Mouse (Mus musculus): ENCODE measurements around the gene Abl2. TPM values are rescaled to one million over a fixed set of nuclear protein-coding genes. Genes with fewer than 3 reads are reported as not detected.

Abl2 gene
- polyA plus RNA-seq, 1 experiment from 2014 or later: 4.2 TPM

DNA sequence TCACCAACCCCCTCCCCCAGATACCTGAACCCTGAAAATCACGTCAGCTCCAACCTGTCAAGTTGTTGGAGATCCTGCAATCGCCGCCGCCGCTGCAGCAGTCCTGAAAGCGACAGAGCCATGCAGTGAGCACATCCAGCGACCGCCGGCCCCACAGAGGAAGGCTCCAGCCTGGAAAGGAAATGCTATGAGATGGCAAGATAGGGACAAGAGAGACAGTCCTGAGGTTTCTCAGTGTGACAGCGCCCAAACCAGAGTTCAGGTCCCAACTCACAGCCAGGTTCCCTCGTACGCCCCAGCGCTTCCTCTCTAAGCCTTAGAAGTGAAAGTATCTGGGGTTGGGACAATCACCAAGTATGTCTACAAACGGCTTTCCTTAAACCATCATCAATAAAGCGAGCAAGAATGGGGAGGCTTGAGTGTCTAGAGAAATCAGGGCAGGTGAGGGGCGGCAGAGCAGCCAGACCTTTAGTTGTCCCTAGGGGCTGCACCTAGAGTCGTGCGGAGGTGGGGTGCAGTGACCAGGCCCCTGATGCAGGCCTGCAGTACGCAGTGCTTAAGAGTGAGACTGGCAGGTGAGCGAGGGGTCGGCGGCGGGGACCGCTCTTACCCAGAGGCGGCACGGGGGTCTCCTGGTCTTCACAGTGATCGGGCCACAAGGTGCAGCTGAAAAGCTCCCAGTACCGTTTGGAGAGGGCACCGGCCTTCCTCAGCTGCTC, 115.0 kb downstream of the Abl2 start:
- WGBS: under 1% methylated on average over 29 of the region's 29 CpGs
- H3K36me3 ChIP-seq (ENCODE audit: control insufficient read depth, insufficient read depth, low read length): no peaks in the 10 kb centered on the region
- H3K9ac ChIP-seq (ENCODE audit: low read length): peak overlapping the region; percentile 78
- H3K4me1 ChIP-seq (ENCODE audit: control insufficient read depth in 2 of 2, insufficient read depth in 2 of 2, low read length in 2 of 2): peaks cover 6 to 10% of the 10 kb centered on the region in 2 experiments; a peak in 3 of 4 replicates
- no peaks in the 10 kb centered on the region for H3K9me3 ChIP-seq (ENCODE audit: control insufficient read depth, low read length)
- no peak for ATAC-seq (ENCODE audit: insufficient number of reproducible peaks, insufficient read depth, low FRiP score, low read depth)
- peak overlapping the region; percentile 64 to 71 for H3K4me3 ChIP-seq (ENCODE audit: control insufficient read depth in 1 of 2, insufficient read depth in 1 of 2, low read depth in 1 of 2, low read length in 2 of 2)
- peak overlapping the region; percentile 95 for H3K4me2 ChIP-seq (ENCODE audit: low read length)
- H3K27me3 ChIP-seq (ENCODE audit: control insufficient read depth, insufficient read depth, low read length): no peaks in the 10 kb centered on the region
- H3K27ac ChIP-seq (replicated peaks in 1 of 2; ENCODE audit: control insufficient read depth in 1 of 2, insufficient read depth in 1 of 2, low read depth in 2 of 2, low read length in 2 of 2): peak overlapping the region in 1 of 2 experiments; percentile 12; a peak in 1 of 4 replicates

DNA sequence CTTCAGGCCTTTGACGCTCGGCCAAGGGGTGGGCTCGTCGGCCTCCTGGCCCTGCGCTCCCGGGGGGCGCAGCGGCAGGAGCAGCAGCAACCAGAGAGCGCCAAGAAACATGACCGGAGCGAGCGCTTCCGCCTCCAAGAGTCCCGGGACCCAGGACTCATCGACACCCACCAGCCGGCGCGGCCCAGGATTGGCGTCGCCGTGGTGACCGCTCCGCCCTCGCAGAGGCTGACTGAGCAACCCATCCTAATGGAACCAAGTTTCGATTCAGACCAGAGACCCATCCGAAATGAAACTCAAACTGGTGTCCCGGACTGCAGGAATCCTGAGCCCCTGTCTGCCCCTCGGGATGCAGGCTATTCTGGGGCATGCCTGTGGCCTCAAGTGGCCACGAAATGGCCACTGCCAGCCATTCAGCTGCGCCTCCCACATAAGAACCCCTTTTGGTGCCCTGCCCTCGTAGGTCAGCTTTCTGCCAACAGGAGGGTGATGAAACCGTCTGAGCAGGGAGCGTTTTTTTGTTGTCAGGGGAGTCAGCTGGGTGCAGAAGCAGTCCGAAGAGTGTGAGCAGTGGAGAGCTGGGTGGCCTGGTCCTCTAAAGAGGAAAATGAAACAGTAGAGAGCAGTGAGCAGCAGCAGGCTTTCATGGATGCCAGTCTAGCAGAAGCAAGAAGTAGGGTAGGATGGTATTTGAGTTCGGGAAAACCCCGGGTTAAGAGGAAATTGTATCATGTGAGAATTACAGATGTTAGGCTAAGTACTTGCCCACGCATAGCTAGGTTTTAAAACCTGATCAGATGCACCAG, 115.8 kb downstream of the Abl2 start, which contains the start of gene Tor3a:
TSS of gene Tor3a (minus strand) at position 162 of the 806 bp plus-strand sequence.
- Histone ChIP-seq H3K27ac (replicated peaks in 1 of 2; ENCODE audit: control insufficient read depth in 1 of 2, insufficient read depth in 1 of 2, low read depth in 2 of 2, low read length in 2 of 2) (peak within 1 kb of the TSS in 1 of 2 experiments; percentile 35; a peak in 1 of 4 replicates), H3K4me1 (ENCODE audit: control insufficient read depth in 2 of 2, insufficient read depth in 2 of 2, low read length in 2 of 2) (peaks cover 4 to 7% of the 10 kb centered on the region in 2 experiments; a peak in 2 of 4 replicates), H3K9ac (ENCODE audit: low read length) (peak within 1 kb of the TSS; percentile 78), H3K9me3 (ENCODE audit: control insufficient read depth, low read length) (no peaks in the 10 kb centered on the region), H3K36me3 (ENCODE audit: control insufficient read depth, insufficient read depth, low read length) (0 out of 2 replicates have a peak, but pooled peaks cover 2% of the 10 kb centered on the region), H3K4me2 (ENCODE audit: low read length) (peak within 1 kb of the TSS; percentile 95), H3K27me3 (ENCODE audit: control insufficient read depth, insufficient read depth, low read length) (no peaks in the 10 kb centered on the region), H3K4me3 (ENCODE audit: control insufficient read depth in 1 of 2, insufficient read depth in 1 of 2, low read depth in 1 of 2, low read length in 2 of 2) (peak within 1 kb of the TSS; percentile 64 to 71)
- ATAC-seq (ENCODE audit: insufficient number of reproducible peaks, insufficient read depth, low FRiP score, low read depth): peak; percentile 71
- WGBS: 7% methylated on average over 37 of the region's 37 CpGs

DNA sequence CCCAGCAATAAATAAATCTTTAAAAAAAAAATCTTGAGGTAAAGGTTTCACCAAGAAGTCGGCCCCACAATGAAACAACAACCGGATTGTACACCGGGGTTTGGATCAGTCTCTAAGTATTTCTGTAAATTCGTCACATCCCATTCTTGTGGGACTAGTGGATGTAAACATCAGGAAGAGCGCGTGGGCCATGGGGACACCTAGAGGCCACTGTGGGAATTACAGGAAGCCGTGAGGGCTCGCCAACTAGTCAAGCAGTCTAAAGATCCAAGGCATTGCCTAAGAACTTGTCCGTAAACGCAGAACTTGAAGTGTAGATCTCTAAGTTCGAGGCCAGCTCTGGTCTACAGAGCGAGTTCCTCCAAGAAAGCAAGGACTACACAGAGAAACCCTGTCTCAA, 117.6 kb downstream of the Abl2 start:
- WGBS: 23% methylated on average over 12 of the region's 12 CpGs
- Histone ChIP-seq H3K9ac (ENCODE audit: low read length) (no peak overlapping the region), H3K4me2 (ENCODE audit: low read length) (0 out of 2 replicates have a peak overlapping the region, but pooled peaks have one; percentile 17), H3K27ac (replicated peaks in 1 of 2; ENCODE audit: control insufficient read depth in 1 of 2, insufficient read depth in 1 of 2, low read depth in 2 of 2, low read length in 2 of 2) (no peak overlapping the region), H3K27me3 (ENCODE audit: control insufficient read depth, insufficient read depth, low read length) (no peaks in the 10 kb centered on the region), H3K4me1 (ENCODE audit: control insufficient read depth in 2 of 2, insufficient read depth in 2 of 2, low read length in 2 of 2) (peaks cover 4 to 7% of the 10 kb centered on the region in 2 experiments; a peak in 2 of 4 replicates), H3K9me3 (ENCODE audit: control insufficient read depth, low read length) (no peaks in the 10 kb centered on the region), H3K4me3 (ENCODE audit: control insufficient read depth in 1 of 2, insufficient read depth in 1 of 2, low read depth in 1 of 2, low read length in 2 of 2) (no peak overlapping the region), H3K36me3 (ENCODE audit: control insufficient read depth, insufficient read depth, low read length) (peaks cover 19% of the 10 kb centered on the region)
- ATAC-seq (ENCODE audit: insufficient number of reproducible peaks, insufficient read depth, low FRiP score, low read depth): no peak

DNA sequence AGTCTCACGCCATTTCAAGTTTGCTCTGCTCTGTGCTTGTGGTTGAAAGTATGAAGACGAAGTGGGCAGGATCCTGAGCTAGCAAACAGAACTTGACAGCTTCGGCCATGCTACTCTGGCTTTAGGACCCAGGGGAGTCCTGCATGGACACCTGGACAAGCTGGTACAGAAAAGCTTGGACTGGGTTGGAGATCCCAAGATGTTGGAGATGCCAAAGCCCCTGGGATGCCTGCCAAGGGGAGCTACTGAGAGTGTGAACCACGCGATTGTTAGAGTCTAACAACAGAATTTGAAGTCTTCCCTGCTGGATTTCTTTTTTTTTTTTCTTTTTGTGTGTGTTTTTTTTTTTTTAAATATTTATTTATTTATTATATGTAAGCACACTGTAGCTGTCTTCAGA, 118.0 kb downstream of the Abl2 start:
- Histone ChIP-seq H3K4me1 (ENCODE audit: control insufficient read depth in 2 of 2, insufficient read depth in 2 of 2, low read length in 2 of 2) (peaks cover 4 to 7% of the 10 kb centered on the region in 2 experiments; a peak in 2 of 4 replicates), H3K4me3 (ENCODE audit: control insufficient read depth in 1 of 2, insufficient read depth in 1 of 2, low read depth in 1 of 2, low read length in 2 of 2) (no peak overlapping the region), H3K36me3 (ENCODE audit: control insufficient read depth, insufficient read depth, low read length) (peaks cover 22% of the 10 kb centered on the region), H3K27me3 (ENCODE audit: control insufficient read depth, insufficient read depth, low read length) (no peaks in the 10 kb centered on the region), H3K9me3 (ENCODE audit: control insufficient read depth, low read length) (no peaks in the 10 kb centered on the region), H3K27ac (replicated peaks in 1 of 2; ENCODE audit: control insufficient read depth in 1 of 2, insufficient read depth in 1 of 2, low read depth in 2 of 2, low read length in 2 of 2) (no peak overlapping the region), H3K4me2 (ENCODE audit: low read length) (0 out of 2 replicates have a peak overlapping the region, but pooled peaks have one; percentile 17), H3K9ac (ENCODE audit: low read length) (no peak overlapping the region)
- WGBS: 71% methylated on average over 5 of the region's 5 CpGs
- no peak for ATAC-seq (ENCODE audit: insufficient number of reproducible peaks, insufficient read depth, low FRiP score, low read depth)

DNA sequence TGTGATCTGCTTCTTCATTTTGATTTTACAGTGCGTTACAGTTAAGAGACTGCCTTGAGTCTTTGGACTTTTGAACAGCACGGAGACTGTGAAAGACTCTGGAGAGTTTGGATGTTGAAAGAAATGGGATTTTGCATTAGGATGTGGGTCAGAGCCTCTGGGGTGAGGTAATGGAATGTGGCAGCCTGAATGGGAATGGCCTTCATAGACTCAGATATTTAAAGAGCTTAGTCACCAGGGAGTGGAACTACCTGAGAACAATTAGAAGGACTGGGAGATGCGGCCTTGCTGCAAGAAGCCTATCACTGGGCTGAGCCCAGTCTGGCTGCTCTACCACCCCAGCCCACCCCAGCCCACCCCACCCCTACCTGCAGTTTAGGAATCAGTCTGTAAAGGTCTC, 118.6 kb downstream of the Abl2 start:
- ATAC-seq (ENCODE audit: insufficient number of reproducible peaks, insufficient read depth, low FRiP score, low read depth): no peak
- no peaks in the 10 kb centered on the region for H3K27me3 ChIP-seq (ENCODE audit: control insufficient read depth, insufficient read depth, low read length)

DNA sequence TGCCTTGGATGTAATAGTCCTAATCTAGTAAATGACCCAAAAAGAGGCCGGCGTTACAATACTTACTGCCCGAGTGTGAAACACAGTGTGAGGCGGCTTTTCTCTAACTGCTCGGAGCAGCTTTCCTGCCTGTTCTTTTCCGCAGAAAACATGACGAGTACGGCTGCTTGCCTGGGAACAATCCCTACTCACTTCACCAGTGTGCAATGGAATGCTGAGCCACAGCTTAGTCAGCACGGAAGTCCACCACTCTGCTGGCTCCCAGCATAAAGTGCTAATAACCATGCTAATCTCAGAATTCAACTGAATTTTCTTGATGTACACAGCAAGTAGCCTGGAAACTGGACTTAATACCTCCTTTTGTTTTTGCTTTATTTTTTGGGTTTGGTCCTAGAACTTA, 121.0 kb downstream of the Abl2 start:
- no peaks in the 10 kb centered on the region for H3K9me3 ChIP-seq (ENCODE audit: control insufficient read depth, low read length)
- no peaks in the 10 kb centered on the region for H3K27me3 ChIP-seq (ENCODE audit: control insufficient read depth, insufficient read depth, low read length)
- H3K4me1 ChIP-seq (ENCODE audit: control insufficient read depth in 2 of 2, insufficient read depth in 2 of 2, low read length in 2 of 2): 0 out of 4 replicates have a peak, but pooled peaks cover 0 to 4% of the 10 kb centered on the region in 2 experiments
- ATAC-seq (ENCODE audit: insufficient number of reproducible peaks, insufficient read depth, low FRiP score, low read depth): no peak
- peaks cover 39% of the 10 kb centered on the region for H3K36me3 ChIP-seq (ENCODE audit: control insufficient read depth, insufficient read depth, low read length)
- H3K4me2 ChIP-seq (ENCODE audit: low read length): no peak overlapping the region
- 53% methylated on average over 9 of the region's 9 CpGs for WGBS
- H3K9ac ChIP-seq (ENCODE audit: low read length): no peak overlapping the region
- H3K4me3 ChIP-seq (ENCODE audit: control insufficient read depth in 1 of 2, insufficient read depth in 1 of 2, low read depth in 1 of 2, low read length in 2 of 2): no peak overlapping the region
- no peak overlapping the region for H3K27ac ChIP-seq (replicated peaks in 1 of 2; ENCODE audit: control insufficient read depth in 1 of 2, insufficient read depth in 1 of 2, low read depth in 2 of 2, low read length in 2 of 2)

More for the DNA sequence above, 118.6 kb downstream of the Abl2 start:
- H3K9me3 ChIP-seq (ENCODE audit: control insufficient read depth, low read length): no peaks in the 10 kb centered on the region
- no peak overlapping the region for H3K27ac ChIP-seq (replicated peaks in 1 of 2; ENCODE audit: control insufficient read depth in 1 of 2, insufficient read depth in 1 of 2, low read depth in 2 of 2, low read length in 2 of 2)
- peaks cover 4 to 7% of the 10 kb centered on the region in 2 experiments; a peak in 2 of 4 replicates for H3K4me1 ChIP-seq (ENCODE audit: control insufficient read depth in 2 of 2, insufficient read depth in 2 of 2, low read length in 2 of 2)
- H3K4me3 ChIP-seq (ENCODE audit: control insufficient read depth in 1 of 2, insufficient read depth in 1 of 2, low read depth in 1 of 2, low read length in 2 of 2): no peak overlapping the region
- no peak overlapping the region for H3K9ac ChIP-seq (ENCODE audit: low read length)
- no peak overlapping the region for H3K4me2 ChIP-seq (ENCODE audit: low read length)
- WGBS: 78% methylated on average over 3 of the region's 3 CpGs
- peaks cover 22% of the 10 kb centered on the region for H3K36me3 ChIP-seq (ENCODE audit: control insufficient read depth, insufficient read depth, low read length)

DNA sequence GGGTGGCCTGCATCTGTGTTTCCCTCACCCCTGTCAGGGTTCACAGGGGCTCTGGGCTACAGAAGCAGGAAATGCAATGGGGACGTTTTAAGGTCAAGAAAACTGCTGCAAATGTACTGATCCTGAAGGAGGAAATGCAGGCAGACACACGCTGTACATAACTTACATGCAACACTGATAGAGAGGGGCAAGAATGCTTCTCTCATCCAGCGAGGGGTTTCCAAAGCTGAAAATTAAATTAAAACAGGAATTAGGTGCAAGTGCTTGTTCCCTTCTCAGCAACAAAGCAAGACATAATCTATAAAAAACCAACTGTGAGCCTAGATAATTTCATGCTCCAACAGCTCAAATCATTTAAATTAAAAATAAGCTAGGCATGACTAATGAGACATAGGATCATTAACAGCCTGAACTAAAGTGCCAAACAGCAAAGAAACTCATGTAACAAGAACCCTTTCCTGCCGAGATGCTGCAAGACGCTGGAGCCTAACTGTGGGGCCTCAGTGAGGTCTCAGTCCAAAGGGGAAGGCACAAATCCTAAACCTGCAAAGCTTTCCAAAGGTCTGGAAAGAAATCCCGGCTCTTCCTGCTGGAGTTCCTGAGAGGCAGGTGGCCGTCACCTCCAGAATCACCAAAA, 127.6 kb downstream of the Abl2 start:
- 80% methylated on average over 7 of the region's 7 CpGs for WGBS
- Histone ChIP-seq H3K36me3 (ENCODE audit: control insufficient read depth, insufficient read depth, low read length) (peaks cover 85% of the 10 kb centered on the region), H3K4me1 (ENCODE audit: control insufficient read depth in 2 of 2, insufficient read depth in 2 of 2, low read length in 2 of 2) (no peaks in the 10 kb centered on the region), H3K4me2 (ENCODE audit: low read length) (no peak overlapping the region), H3K9ac (ENCODE audit: low read length) (no peak overlapping the region), H3K27ac (replicated peaks in 1 of 2; ENCODE audit: control insufficient read depth in 1 of 2, insufficient read depth in 1 of 2, low read depth in 2 of 2, low read length in 2 of 2) (no peak overlapping the region), H3K9me3 (ENCODE audit: control insufficient read depth, low read length) (no peaks in the 10 kb centered on the region), H3K27me3 (ENCODE audit: control insufficient read depth, insufficient read depth, low read length) (no peaks in the 10 kb centered on the region), H3K4me3 (ENCODE audit: control insufficient read depth in 1 of 2, insufficient read depth in 1 of 2, low read depth in 1 of 2, low read length in 2 of 2) (no peak overlapping the region)
- no peak for ATAC-seq (ENCODE audit: insufficient number of reproducible peaks, insufficient read depth, low FRiP score, low read depth)

Data from heart, embryonic 14.5 days (tissue).